Mouse (Mus musculus) spleen, adult 10 weeks (tissue): ENCODE measurements around the gene Zfp992. TPM values are rescaled to one million over a fixed set of nuclear protein-coding genes. Genes with fewer than 3 reads are reported as not detected.

ENCODE experiments used
- polyA plus RNA-seq: library from polyadenylated mRNA; stranded (reverse); fragments of 350-450 nt; fragmentation: Illumina TruSeq; extraction: RNeasy Lipid Tissue Mini Kit (QIAGEN cat#74804); gene quantifications from one replicate; pipeline ENCODE4 v1.2.3, GENCODE M21; 2015; ENCODE audit warnings: low replicate concordance; ENCODE audit not compliant: insufficient read depth

Zfp992 gene
- polyA plus RNA-seq, result 6.3 TPM

DNA sequence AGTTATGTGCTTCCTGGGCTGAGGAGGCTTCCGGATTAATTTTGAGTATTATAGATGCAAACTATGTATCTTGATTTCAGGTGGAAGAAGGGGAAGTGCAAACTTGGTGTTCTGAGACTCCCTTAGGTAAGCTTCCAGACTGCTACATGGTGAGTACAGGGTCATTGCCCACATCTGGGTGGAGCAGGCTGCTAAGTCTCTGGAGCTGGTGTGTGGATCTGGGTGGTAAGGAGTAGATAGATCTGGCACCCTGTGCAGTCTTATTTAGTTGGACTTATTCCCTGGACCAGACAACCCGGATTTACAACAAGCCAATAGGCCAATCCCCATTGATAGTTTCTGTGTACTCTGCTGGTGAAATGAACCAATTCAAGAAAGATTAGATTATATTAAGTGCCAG, at the start of gene Zfp992:
Zfp992 (plus strand) TSS at position 74 of the 400 bp plus-strand sequence.

DNA sequence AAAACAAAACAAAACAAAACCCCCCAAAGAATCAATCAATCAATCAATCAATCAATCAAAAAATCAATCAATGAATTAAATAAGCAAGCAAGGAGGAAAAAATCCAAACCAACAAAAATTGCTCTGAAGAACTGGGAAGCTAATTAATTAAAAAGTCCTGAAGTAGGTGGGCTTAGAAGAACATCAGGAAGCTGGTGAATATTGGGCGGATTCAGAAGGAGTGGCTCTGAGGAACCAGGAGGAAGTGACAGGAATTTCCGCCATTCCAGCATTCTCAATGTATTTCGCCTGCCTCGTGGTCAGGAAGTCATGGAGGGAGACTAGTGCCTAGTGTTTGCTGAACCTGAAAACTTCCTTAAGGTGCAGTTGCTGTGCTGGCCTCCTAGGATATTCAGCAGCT, 52.9 kb downstream of the Zfp992 start, which contains the start of gene Zfp981:
Zfp981 (plus strand) TSS at position 301 of the 400 bp plus-strand sequence.

Other genes starting within 250 kb of the Zfp992 start
- gene Zfp981, start 53.0 kb downstream of the Zfp992 start, polyA plus RNA-seq, result not detected
- gene Zfp993, start 161.9 kb downstream of the Zfp992 start, polyA plus RNA-seq, result 7.4 TPM